Mouse (Mus musculus): Measurements from ENCODE around the gene Rad51b.

Gene Rad51b

GRCm38 (mm10) chr12:79588831-79589230 lies 291.7 kb downstream of the Rad51b start:
- no peak for DNase-seq

GRCm38 (mm10) chr12:79592206-79592605 lies 295.1 kb downstream of the Rad51b start:
- DNase-seq, result no peak

- DNase-seq, result no peak
These were observed 299.8 kb downstream of the Rad51b start for GRCm38 (mm10) chr12:79596842-79597241.

GRCm38 (mm10) chr12:79597351-79597750 lies 300.3 kb downstream of the Rad51b start:
- no peak for DNase-seq

- DNase-seq, result no peak
These were observed 300.7 kb downstream of the Rad51b start for GRCm38 (mm10) chr12:79597786-79598185.

- no peak for DNase-seq
These were observed 301.4 kb downstream of the Rad51b start for GRCm38 (mm10) chr12:79598496-79598895.

GRCm38 (mm10) chr12:79598901-79599300 lies 301.8 kb downstream of the Rad51b start:
- DNase-seq, result no peak

GRCm38 (mm10) chr12:79600149-79600769 lies 303.2 kb downstream of the Rad51b start:
- DNase-seq, result no peak

GRCm38 (mm10) chr12:79602641-79603040 lies 305.6 kb downstream of the Rad51b start:
- no peak for DNase-seq

- no peak for DNase-seq
These were observed 307.8 kb downstream of the Rad51b start for GRCm38 (mm10) chr12:79604850-79605249.

- no peak for DNase-seq
These were observed 309.1 kb downstream of the Rad51b start for GRCm38 (mm10) chr12:79606197-79606631.

- no peak for DNase-seq
These were observed 312.4 kb downstream of the Rad51b start for GRCm38 (mm10) chr12:79609399-79610010.

GRCm38 (mm10) chr12:79610511-79611103 lies 313.5 kb downstream of the Rad51b start:
- no peak for DNase-seq

- DNase-seq, result no peak
These were observed 314.6 kb downstream of the Rad51b start for GRCm38 (mm10) chr12:79611665-79612064.

- peak; percentile 72 to 73 for DNase-seq
These were observed 315.4 kb downstream of the Rad51b start for GRCm38 (mm10) chr12:79612334-79613060.

GRCm38 (mm10) chr12:79613061-79613788 lies 316.1 kb downstream of the Rad51b start:
- no peak for DNase-seq

GRCm38 (mm10) chr12:79613846-79614582 lies 316.9 kb downstream of the Rad51b start:
- DNase-seq, result no peak

- DNase-seq, result no peak
These were observed 317.5 kb downstream of the Rad51b start for GRCm38 (mm10) chr12:79614583-79614953.

GRCm38 (mm10) chr12:79615717-79616316 lies 318.7 kb downstream of the Rad51b start:
- no peak for DNase-seq

- no peak for DNase-seq
These were observed 321.9 kb downstream of the Rad51b start for GRCm38 (mm10) chr12:79619009-79619408.

GRCm38 (mm10) chr12:79620693-79621092 lies 323.6 kb downstream of the Rad51b start:
- DNase-seq, result no peak

GRCm38 (mm10) chr12:79623308-79623707 lies 326.2 kb downstream of the Rad51b start:
- DNase-seq, result no peak
